Mouse (Mus musculus) kidney, adult 8-10 months (tissue): ENCODE data around the gene Treml1.
A peak's percentile ranks its signal among the peaks of the same experiment; 100 is the strongest.
"Not testable (repeated sequence)": the region's sequence is repeated elsewhere in the genome, so short reads cannot be mapped to it uniquely, and the experiment has no call there.

ENCODE experiments used
- DNase-seq, 2 experiments: peaks; one replicate each; pipeline ENCODE4 v3.0.0; 2022

The Treml1 gene

GRCm38 (mm10) chr17:48359616-48360015, at the start of gene Treml1:
Gene Treml1, plus strand, starts transcription at chr17:48359916.
- DNase-seq = no peak

DNA sequence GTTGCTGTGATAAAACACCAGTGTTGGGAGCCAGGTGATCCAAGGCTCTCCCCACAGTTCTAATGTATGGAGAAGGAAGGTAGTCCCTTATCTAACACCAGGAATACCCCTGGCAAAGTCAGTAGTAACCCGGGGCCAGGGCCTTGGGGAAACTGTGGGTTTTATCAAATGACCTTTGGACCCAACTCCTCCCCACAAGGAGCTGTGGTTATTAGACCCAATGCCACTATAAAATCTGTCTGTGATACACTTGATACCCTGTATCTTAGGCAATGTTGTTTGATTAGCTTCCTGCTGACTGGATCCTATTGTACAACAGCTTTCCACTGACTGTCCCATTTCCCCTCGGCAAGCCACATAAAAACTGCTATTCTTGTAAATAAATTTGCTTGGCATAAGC, 47.6 kb upstream of the Treml1 start:
- no peak for DNase-seq

DNA sequence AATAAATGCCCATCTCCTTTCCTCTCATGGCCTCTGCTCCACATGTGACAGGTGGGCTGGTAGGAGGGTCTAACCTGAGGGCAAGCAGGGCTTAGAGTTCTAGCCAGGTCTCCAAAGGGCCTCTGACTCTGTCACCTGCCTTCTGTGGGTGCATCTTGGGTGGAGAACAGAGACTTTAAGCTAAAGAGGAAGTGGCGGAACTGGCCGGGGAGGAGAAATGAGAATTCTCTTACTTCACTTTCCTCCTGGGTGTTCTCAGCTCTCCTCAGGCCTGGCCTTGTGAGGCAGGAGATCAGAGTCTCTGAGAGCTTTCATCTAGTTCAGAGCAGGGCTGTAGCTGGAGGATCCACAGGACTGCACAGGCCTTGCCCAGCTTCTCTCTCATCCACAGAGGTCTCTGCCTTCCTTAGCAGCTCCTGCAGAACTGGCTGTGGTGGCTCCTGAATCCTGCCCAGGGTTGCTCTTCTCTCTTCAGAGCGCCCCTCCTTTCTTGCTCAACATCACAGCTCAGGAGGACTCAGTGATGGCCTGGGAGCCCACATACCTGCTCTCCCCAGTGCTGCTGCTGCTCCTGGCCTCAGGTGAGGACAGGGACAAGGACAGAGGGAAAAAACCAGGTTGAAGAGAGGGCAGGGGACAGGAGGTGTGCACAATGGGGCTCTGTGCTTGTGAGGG, 43.7 kb upstream of the Treml1 start, which contains the start of gene B430306N03Rik:
Gene B430306N03Rik (plus strand): TSS at position 237 of the 675 bp plus-strand sequence.
- DNase-seq = not testable (repeated sequence)

DNA sequence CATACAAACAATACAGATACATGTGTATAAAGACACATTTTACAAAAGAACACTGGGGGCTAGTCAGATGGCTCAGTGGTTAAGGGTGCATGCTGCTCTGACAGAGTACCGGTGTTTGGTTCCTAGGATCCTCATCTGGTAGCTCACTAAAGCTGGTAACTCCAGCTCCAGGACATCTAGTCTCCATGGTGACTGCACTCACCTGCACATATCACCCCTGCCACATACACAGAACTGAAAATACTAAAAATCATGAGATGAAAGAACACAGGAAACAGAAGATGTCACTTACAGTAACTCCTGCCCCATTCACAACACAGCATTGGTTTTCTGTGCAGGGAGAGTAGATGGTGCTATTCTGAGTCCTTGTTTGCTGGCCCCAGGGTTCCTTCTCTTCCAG, 41.0 kb upstream of the Treml1 start:
- DNase-seq = no peak

DNA sequence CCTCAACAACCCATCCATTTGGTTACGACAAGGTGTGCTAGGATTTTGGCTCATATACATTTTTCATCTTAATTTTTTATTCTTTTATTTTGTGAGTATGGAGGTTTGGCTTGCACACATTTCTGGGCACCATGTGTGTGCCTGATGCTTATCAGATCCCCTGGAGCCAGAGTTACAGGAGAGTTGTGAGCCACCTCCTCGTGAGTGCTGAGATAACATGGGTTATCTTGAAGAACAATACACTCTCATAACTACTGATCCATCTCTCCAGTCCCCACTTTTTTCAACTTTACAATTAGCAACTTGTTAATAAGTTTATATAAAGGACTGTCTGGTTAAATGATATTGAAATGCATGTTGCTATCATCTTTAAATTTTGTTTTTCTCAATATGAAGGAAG, 38.4 kb upstream of the Treml1 start:
- no peak for DNase-seq

DNA sequence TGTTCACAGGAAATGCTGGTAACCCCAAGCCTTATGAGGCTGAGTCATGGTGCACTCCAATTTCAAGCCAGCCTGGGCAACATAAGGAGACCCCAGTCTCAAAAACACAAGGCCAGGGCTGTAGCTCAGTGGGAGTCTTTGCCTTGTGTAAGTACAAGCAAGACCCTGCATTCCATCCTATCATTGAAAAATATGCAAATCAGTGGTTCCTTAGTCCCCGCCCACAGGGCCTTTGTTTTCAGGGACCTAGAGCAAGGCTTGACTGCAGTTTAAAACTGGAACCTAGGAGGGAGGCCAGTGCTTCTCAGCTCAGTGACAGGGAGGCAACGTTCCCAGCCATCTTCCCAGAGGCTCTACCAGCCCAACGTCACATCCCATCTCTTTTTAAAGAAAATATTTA, 36.5 kb upstream of the Treml1 start:
- no peak for DNase-seq

DNA sequence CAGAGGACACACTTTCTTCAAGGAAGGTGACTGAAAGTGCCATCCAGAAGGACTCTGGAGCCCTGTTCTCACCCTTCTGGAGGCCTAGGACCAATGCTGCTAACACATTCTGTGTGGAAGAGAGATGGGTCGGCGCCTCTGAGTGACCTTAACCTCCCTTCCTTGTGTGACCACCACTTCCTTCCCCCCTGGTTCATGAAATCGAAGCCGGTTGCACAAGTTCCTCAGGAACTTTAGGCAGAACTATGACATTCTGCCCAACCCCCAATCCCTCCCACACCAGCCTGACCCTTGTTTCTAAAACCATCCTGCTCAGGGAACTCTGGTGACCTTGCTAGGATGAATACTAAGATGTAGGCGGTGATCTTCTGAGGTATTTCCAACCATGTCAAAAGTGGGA, 35.5 kb upstream of the Treml1 start:
- no peak for DNase-seq

DNA sequence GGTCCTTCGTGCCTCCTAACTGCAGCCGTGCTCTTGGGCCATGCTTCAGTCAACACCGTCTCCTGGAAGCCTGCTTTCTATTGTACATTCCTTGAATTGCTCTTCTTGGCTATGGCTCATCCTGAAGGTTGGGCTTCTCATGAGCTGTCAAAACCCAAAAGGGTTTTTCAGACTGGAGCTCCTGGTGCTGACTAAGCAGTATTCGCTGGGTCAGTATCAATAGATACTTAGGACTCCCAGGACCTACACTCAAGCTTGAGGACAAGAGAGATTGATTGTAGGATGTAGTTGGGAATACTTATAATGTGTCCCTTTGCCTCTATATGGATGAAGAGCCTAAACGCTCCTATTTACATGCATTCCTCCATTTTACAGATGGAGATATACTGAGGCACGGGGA, 34.6 kb upstream of the Treml1 start:
- DNase-seq = no peak

DNA sequence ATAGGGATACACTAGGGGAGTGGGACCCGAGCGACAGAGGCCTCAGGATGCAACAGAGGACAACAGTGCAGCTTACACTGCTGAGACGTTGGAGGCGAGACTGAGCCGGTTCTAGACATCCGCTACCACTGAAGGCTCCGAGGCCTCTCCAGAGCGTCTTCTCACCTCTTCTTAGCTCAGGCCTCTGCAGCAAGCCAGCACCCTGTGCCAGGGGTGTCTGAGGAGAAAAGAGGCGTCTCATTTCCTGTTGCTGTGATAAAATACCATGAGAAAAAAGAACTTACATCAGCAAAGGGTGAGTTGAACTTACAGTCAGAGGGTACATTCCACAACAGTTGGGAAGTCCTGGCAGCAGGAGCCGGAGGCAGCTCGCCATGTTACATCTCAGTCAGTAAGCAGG, 34.1 kb upstream of the Treml1 start:
- no peak for DNase-seq

- DNase-seq = no peak
These were observed 33.1 kb upstream of the Treml1 start for GRCm38 (mm10) chr17:48326656-48327055.

- DNase-seq = no peak
These were observed 27.2 kb upstream of the Treml1 start for GRCm38 (mm10) chr17:48332524-48332923.

GRCm38 (mm10) chr17:48334186-48334585, 25.5 kb upstream of the Treml1 start:
- no peak for DNase-seq

- DNase-seq = peak; percentile 29 to 80
These were observed 22.9 kb upstream of the Treml1 start for GRCm38 (mm10) chr17:48336857-48337256.

DNA sequence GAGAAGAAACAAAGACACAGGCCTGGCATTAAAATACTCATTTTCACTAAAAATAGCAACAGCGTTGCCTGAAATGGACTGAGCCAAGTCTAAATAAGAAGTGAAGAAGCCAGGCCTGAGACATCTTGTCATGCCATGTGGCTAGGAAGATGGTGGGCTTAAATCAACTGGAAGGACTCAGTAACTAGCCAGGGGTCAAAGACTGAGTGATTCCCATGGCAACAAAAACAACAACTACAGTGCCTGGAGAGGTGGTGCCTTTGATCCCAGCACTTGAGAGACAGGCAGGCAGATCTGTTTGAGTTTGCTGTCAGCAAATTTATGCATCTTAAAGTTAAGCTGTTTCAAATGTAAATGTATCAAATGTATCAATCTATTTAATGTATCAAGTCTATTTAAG, 19.4 kb upstream of the Treml1 start:
- DNase-seq = no peak

DNA sequence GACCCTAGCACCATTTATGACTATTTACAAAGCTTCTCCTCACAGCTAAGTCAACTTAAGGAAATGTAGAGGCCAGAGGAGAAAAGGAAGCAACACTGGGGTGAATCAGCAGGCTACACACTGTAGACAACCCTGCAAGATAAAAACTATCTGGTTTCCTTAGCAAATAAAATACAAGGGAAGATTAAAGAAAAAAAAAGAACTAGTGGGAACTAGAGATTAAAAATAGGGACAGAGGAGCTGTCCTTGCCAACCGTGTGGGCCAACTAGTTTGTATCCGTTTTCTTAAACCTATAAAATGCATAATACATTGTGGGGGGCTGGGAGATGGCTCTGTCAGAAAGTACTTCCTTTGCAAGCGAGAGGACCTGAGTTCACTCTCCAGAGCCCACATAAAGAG, 17.8 kb upstream of the Treml1 start:
- no peak for DNase-seq

DNA sequence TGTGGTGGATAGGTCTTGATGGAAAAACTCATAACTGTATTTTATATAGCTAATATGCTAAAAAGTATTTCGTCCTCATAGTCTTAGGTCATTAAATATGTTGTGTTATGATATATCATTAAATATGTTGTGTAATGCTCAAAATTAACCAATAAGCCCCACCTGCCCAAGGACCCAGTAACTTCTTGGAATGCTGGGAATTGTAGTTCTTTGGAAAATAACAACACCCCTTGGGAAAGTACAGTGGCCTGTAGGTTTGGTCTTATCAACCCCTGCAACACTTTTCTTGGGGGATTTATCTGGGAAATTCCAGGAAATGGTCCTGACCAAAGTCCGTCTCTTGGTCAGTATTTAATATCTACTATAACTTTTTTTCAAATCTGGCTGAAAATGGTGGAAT, 16.7 kb upstream of the Treml1 start:
- DNase-seq = no peak

DNA sequence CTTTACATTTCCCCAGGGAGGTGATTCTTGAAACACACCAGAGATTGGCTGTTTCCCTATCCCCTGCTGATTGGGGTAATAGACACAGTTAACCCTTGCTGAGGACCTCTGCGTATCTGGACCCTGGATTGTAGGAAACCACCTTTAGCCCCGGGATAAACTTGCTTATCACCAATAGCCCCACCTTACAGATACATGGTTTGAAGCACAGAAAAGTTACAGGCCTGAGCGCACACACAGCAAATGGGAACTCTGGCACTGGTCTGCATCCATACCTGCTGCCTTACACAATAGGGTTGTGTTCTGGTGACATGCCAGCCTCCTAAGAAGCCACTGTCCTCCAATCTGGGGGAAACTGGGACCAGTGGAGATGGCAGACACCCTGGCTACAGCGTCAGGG, 13.9 kb upstream of the Treml1 start:
- DNase-seq = no peak

- no peak for DNase-seq
These were observed 13.5 kb upstream of the Treml1 start, which contains the start of gene Trem2 for GRCm38 (mm10) chr17:48346231-48346630. Gene Trem2, plus strand, starts transcription at chr17:48346401.

- DNase-seq = no peak
These were observed 12.9 kb upstream of the Treml1 start for GRCm38 (mm10) chr17:48346834-48347233.

- no peak for DNase-seq
These were observed 12.4 kb upstream of the Treml1 start for GRCm38 (mm10) chr17:48347287-48347686.

DNA sequence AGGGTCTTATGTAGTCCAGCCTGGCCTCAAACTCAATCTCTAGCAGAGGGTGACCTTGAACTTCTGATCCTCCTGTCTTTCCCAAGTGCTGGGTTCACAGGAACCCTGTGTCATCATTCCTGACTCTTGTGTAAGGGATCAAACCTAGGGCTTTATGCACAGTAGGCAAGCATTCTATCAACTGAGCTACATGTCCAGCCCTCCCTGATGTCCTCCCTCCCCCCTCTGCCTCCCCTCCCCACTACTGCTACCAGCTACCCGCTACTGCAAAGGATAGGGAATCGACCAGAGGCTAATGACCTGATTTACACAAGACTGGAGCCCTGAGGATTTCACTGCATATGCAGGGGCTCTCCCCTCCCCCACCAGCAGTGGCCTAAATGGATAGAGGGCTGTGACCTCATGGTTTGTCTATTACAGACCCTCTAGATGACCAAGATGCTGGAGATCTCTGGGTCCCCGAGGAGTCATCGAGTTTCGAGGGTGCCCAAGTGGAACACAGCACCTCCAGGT, 9.0 kb upstream of the Treml1 start:
- DNase-seq = no peak

- DNase-seq = not testable (repeated sequence)
These were observed 6.7 kb upstream of the Treml1 start for GRCm38 (mm10) chr17:48352976-48353375.

DNA sequence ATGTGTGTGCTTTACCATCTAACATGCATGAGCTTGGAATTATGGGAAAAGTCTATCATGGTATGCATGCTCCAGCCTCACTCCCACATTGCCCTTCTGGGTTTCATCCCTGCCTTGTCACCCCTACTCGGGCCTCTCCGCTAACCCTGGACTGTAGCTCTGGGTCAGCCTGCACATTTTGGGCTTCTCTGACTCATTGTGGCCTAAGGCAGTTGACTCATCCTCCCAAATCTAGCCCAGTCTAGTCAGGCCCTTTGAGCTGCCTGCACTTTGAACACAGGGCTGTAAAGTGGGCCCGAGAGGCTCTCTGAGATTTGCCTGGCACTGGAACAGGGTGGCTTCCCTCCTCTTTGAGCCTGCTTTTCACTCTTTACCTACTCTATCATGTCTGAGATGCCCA, 3.9 kb upstream of the Treml1 start:
- DNase-seq = no peak

GRCm38 (mm10) chr17:48357892-48358291, 1.8 kb upstream of the Treml1 start:
- DNase-seq = no peak

DNA sequence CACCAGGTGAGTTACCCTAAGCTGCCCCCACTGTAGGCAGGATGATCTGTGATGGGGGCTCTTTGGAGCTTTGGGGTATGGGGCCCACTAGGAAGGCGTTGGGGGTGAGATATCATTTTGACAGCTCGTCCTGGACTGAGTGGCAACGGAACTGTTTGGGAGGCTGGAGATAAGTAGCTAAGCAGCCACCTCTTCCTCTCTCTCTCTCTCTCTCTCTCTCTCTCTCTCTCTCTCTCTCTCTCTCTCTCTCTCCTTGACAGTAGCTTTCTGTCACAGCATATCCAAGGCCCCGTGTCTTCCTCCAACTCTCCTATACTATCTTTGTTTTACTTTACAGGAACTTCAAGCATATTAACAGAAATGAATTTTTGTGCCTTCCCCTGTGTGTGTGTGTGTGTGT, 746 bp downstream of the Treml1 start:
- DNase-seq = no peak
